Mouse (Mus musculus) cerebellum, adult 11 months (tissue): Measurements from ENCODE around the gene Txndc17.
"Not testable (repeated sequence)": the region's sequence is repeated elsewhere in the genome, so short reads cannot be mapped to it uniquely, and the experiment has no call there.

Experiments
- DNase-seq: peaks from one replicate; pipeline ENCODE4 v3.0.0; 2022

The Txndc17 gene

GRCm38 (mm10) chr11:72207204-72207833 lies at the start of gene Txndc17, which contains the start of gene 4933427D14Rik:
Gene Txndc17, plus strand, starts transcription at chr11:72207547.
Gene 4933427D14Rik, minus strand, starts transcription at chr11:72207459.
- DNase-seq, result peak; percentile 79

- DNase-seq, result no peak
Observed at GRCm38 (mm10) chr11:72163198-72163597, 44.1 kb upstream of the Txndc17 start.

GRCm38 (mm10) chr11:72169871-72170270 lies 37.5 kb upstream of the Txndc17 start:
- DNase-seq, result no peak

- DNase-seq, result not testable (repeated sequence)
Observed at GRCm38 (mm10) chr11:72171906-72172305, 35.4 kb upstream of the Txndc17 start.

- no peak for DNase-seq
Observed at GRCm38 (mm10) chr11:72173506-72173905, 33.8 kb upstream of the Txndc17 start.

GRCm38 (mm10) chr11:72174721-72175120 lies 32.6 kb upstream of the Txndc17 start:
- no peak for DNase-seq

GRCm38 (mm10) chr11:72175966-72176365 lies 31.4 kb upstream of the Txndc17 start:
- no peak for DNase-seq

- DNase-seq, result no peak
Observed at GRCm38 (mm10) chr11:72176553-72176952, 30.8 kb upstream of the Txndc17 start.

GRCm38 (mm10) chr11:72180556-72180955 lies 26.8 kb upstream of the Txndc17 start:
- no peak for DNase-seq

GRCm38 (mm10) chr11:72181136-72181535 lies 26.2 kb upstream of the Txndc17 start:
- DNase-seq, result no peak

- no peak for DNase-seq
Observed at GRCm38 (mm10) chr11:72184252-72184651, 23.1 kb upstream of the Txndc17 start.

- no peak for DNase-seq
Observed at GRCm38 (mm10) chr11:72190857-72191256, 16.5 kb upstream of the Txndc17 start.

- no peak for DNase-seq
Observed at GRCm38 (mm10) chr11:72194259-72194658, 13.1 kb upstream of the Txndc17 start.

GRCm38 (mm10) chr11:72196506-72196905 lies 10.8 kb upstream of the Txndc17 start:
- no peak for DNase-seq

GRCm38 (mm10) chr11:72203440-72203839 lies 3.9 kb upstream of the Txndc17 start:
- DNase-seq, result no peak

- DNase-seq, result no peak
Observed at GRCm38 (mm10) chr11:72205256-72205655, 2.1 kb upstream of the Txndc17 start.

GRCm38 (mm10) chr11:72206341-72207203 lies 775 bp upstream of the Txndc17 start, which contains the start of gene Gm43951:
Gene Gm43951, minus strand, starts transcription at chr11:72206840.
- DNase-seq, result no peak

GRCm38 (mm10) chr11:72207834-72208377 lies 559 bp downstream of the Txndc17 start:
- DNase-seq, result no peak

- DNase-seq, result peak; percentile 89
Observed at GRCm38 (mm10) chr11:72214591-72215409, 7.5 kb downstream of the Txndc17 start.

GRCm38 (mm10) chr11:72215410-72215797 lies 8.1 kb downstream of the Txndc17 start, which contains the start of gene Med31:
Gene Med31, minus strand, starts transcription at chr11:72215592.
- peak; percentile 80 for DNase-seq

GRCm38 (mm10) chr11:72217116-72217515 lies 9.8 kb downstream of the Txndc17 start:
- DNase-seq, result no peak

GRCm38 (mm10) chr11:72221278-72221677 lies 13.9 kb downstream of the Txndc17 start:
- no peak for DNase-seq

- DNase-seq, result no peak
Observed at GRCm38 (mm10) chr11:72223414-72223813, 16.1 kb downstream of the Txndc17 start.
